11 mouse cellular contexts compared by ENCODE assay signal in the genomic region with DNA sequence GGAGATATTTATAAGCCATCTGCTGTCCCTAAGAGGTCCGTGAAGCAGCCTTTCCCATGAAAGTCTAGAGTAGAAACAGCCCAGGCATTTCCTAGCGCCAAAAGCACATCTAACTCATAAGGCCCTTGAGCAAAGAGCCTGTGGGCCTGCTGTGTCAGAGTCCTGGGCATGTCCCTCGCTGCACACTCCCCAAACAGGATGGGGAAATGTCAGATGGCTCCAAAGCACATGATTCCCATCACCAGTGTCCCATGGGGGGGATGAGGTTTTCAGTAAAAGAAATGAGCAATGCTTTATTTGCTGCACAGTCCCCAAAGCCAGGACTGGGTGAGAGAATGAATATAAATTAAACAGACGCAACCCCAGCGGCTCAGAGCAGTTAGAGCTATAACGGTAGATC. TPM values are rescaled to one million over a fixed set of nuclear protein-coding genes. Genes with fewer than 3 reads are reported as not detected.
DNase-seq lines count a peak whose midpoint lies in the region; TF ChIP-seq lines count a peak whose summit lies in the region.
"Had no signal": no experiment of that assay in that cellular context is flagged by ENCODE, and none has a peak within 500 bp of the region (broad histone marks: within the 10 kb centered on the region; RNA-seq: fewer than 3 reads in every experiment).

No protein-coding gene starts in this region.

- no peak overlapping the region for H3K27ac ChIP-seq in kidney, adult 2 months (ENCODE audit: insufficient read depth, low read depth, low read length)

- H3K4me3 ChIP-seq in kidney, adult 2 months (ENCODE audit: insufficient read depth, low read depth, low read length), result no peak overlapping the region

- H3K4me1 ChIP-seq in kidney, adult 2 months (ENCODE audit: control insufficient read depth, insufficient read depth, low read length), result no peaks in the 10 kb centered on the region

- DNase-seq in lung, postnatal 10 days, result peak; percentile 42
- no peak for DNase-seq in lung, postnatal 25 days (ENCODE audit: low spot score)
- DNase-seq in gastrocnemius, postnatal 36 days, result peak; percentile 43 to 57
- peak; percentile 51 for DNase-seq in kidney, adult 2 months
- peak; percentile 12 for DNase-seq in mesoderm, embryonic 11.5 days (ENCODE audit: low read depth, low spot score)
- no peak for DNase-seq in natural killer cell, adult 2 months (ENCODE audit: low spot score in 2 of 2)
- DNase-seq in layer of hippocampus, postnatal 10 days (ENCODE audit: low spot score in 2 of 2), result no peak
- no peak for DNase-seq in layer of hippocampus, adult 11-12 months (ENCODE audit: low spot score)
- DNase-seq: cerebellum, adult 9-10 months; liver, postnatal 0 days had no signal

- intact Hi-C loops in gastrocnemius, postnatal 36 days (cut with DNase I), result no loop called here

- 76% methylated on average over 6 of the region's 6 CpGs for WGBS in kidney, adult 2 months

- no peak for TF ChIP-seq CTCF in kidney, adult 2 months (conservative IDR thresholded peaks at IDR 0.05; ENCODE audit: insufficient read depth, insufficient read length, low read depth, low read length)

- H3K36me3 ChIP-seq in kidney, adult 2 months (ENCODE audit: control insufficient read depth, insufficient read depth, low read length), result no peaks in the 10 kb centered on the region

- no peaks in the 10 kb centered on the region for H3K27me3 ChIP-seq in kidney, adult 2 months (replicated peaks; ENCODE audit: control insufficient read depth, insufficient read depth, low read length)

- TF ChIP-seq POLR2A in kidney, adult 2 months (IDR thresholded peaks at IDR 0.05; ENCODE audit: low read depth, low read length), result no peak

RNA-seq across cellular contexts. Expression of a gene that starts 54.3 kb away (rescaled TPM):
- 10 to 100 TPM; 17.8 to 18.2 TPM for total RNA-seq in gastrocnemius, postnatal 36 days (2021)
- polyA plus RNA-seq in kidney, adult 2 months (2012; rRNA removed), result 9.5 and 9.7 TPM in 2 replicates
- total RNA-seq in layer of hippocampus, postnatal 10 days (2021), result 1 to 10 TPM; 7.4 to 7.7 TPM
- total RNA-seq: neutrophil, adult 5-6 weeks had no signal

Comparison
In these comparisons a context has a peak if more than half of its experiments do, and no peak if none do; other contexts are left out.
1. DNase-seq: peak in lung, postnatal 10 days (single experiment), gastrocnemius, postnatal 36 days (2 of 2), kidney, adult 2 months (single experiment) and mesoderm, embryonic 11.5 days (single experiment); none in lung, postnatal 25 days (single experiment), natural killer cell, adult 2 months (0 of 2), layer of hippocampus, postnatal 10 days (0 of 2) and layer of hippocampus, adult 11-12 months (single experiment).